In the genomic region with DNA sequence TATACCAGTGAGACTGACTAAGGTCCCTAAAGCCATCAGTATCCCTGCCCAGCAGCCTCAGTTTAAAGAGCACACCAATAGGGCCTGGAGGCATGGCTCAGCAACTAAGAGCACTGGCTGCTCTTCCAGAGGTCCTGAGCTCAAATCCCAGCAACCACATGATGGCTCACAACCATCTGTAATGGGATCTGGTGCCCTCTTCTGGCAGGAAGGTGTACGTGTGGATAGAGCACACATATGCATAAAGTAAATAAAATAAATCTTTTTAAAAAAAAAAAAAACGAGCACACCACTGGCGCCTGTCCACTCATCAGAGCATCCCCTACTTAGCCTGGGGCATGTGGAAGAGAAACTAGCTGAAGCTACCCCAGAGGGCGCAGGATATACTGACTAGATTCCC, we compare ENCODE assay signal across 22 mouse cellular contexts. TPM values are rescaled to one million over a fixed set of nuclear protein-coding genes. Genes with fewer than 3 reads are reported as not detected.
DNase-seq lines count a peak whose midpoint lies in the region; ATAC-seq and TF ChIP-seq lines count a peak whose summit lies in the region.
"Had no signal": no experiment of that assay in that cellular context is flagged by ENCODE, and none has a peak within 500 bp of the region (broad histone marks: within the 10 kb centered on the region; RNA-seq: fewer than 3 reads in every experiment).

No protein-coding gene starts in this region.

- TF ChIP-seq RAD21 in MEL (IDR thresholded peaks at IDR 0.05; ENCODE audit: low read depth, low read length) = peak; percentile 39

- no peaks in the 10 kb centered on the region for H3K79me2 ChIP-seq in MEL (ENCODE audit: control insufficient read depth, insufficient read depth, low read length, poor library complexity)

- 67% methylated on average over 4 of the region's 4 CpGs for WGBS in hindbrain, postnatal 0 days
- WGBS in hindbrain, embryonic 10.5 days = 73% methylated on average over 4 of the region's 4 CpGs
- 57% methylated on average over 4 of the region's 4 CpGs for WGBS in lung, embryonic 14.5 days
- 86% methylated on average over 4 of the region's 4 CpGs for WGBS in small intestine, adult 2 months
- WGBS in forebrain, embryonic 15.5 days = 76% methylated on average over 4 of the region's 4 CpGs

- DNase-seq in hindbrain, postnatal 0 days (ENCODE audit: low spot score) = no peak
- no peak for DNase-seq in hindbrain, embryonic 10.5 days (ENCODE audit: low spot score)
- DNase-seq in lung, embryonic 14.5 days = no peak
- no peak for DNase-seq in lung, postnatal 10 days
- DNase-seq in MEL (ENCODE audit: low read depth, low spot score) = peak; percentile 56
- DNase-seq: adrenal gland, adult 2 months; cerebellum, adult 8-10 months; gastrocnemius, postnatal 14 days; heart, postnatal 36 days; kidney, postnatal 14 days; thymus, adult 18-20 months had no signal

- peak; percentile 26; the same call in 1 of the 2 replicates for TF ChIP-seq CTCF in hindbrain, postnatal 0 days (IDR thresholded peaks at IDR 0.05; ENCODE audit: low read depth)
- TF ChIP-seq CTCF in lung, embryonic 14.5 days (IDR thresholded peaks at IDR 0.05; ENCODE audit: low read depth) = peak; percentile 35
- peak in 2 of 3 experiments; percentile 53 to 57; a peak in 3 of 6 replicates for TF ChIP-seq CTCF in MEL (IDR thresholded peaks at IDR 0.05 in 2 of 3, conservative IDR thresholded peaks at IDR 0.05 in 1 of 3; ENCODE audit: control insufficient read depth in 1 of 3, insufficient read depth in 1 of 3, low read depth in 2 of 3, low read length in 3 of 3, poor library complexity in 1 of 3, severe bottlenecking in 1 of 3)
- 0 out of 2 replicates have a peak, but pooled peaks have one; percentile 19 for TF ChIP-seq CTCF in small intestine, adult 2 months (IDR thresholded peaks at IDR 0.05; ENCODE audit: extremely low read depth, insufficient read length, insufficient replicate concordance, low read depth, low read length)

- no peak for ATAC-seq in hindbrain, postnatal 0 days
- no peak for ATAC-seq in lung, embryonic 14.5 days (ENCODE audit: insufficient read depth)
- no peak for ATAC-seq in megakaryocyte, adult 5-6 weeks (ENCODE audit: poor library complexity, severe bottlenecking)
- ATAC-seq in forebrain, embryonic 15.5 days (replicated peaks) = no peak
- ATAC-seq: forebrain, embryonic 16.5 days; inflammation-experienced regulatory T-cells, adult 6 months; midbrain, embryonic 13.5 days had no signal

- H3K4me3 ChIP-seq in hindbrain, postnatal 0 days (ENCODE audit: low read length) = no peak overlapping the region
- no peak overlapping the region for H3K4me3 ChIP-seq in hindbrain, embryonic 10.5 days
- H3K4me3 ChIP-seq in lung, embryonic 14.5 days (ENCODE audit: low read depth, low read length) = no peak overlapping the region
- no peak overlapping the region for H3K4me3 ChIP-seq in MEL (ENCODE audit: control insufficient read depth in 1 of 2, insufficient read depth in 1 of 2, low read depth in 2 of 2, low read length in 2 of 2)
- H3K4me3 ChIP-seq in small intestine, adult 2 months (ENCODE audit: low read depth, low read length) = no peak overlapping the region
- no peak overlapping the region for H3K4me3 ChIP-seq in forebrain, embryonic 15.5 days
- H3K4me3 ChIP-seq: heart, embryonic 12.5 days; liver, embryonic 15.5 days; midbrain, embryonic 13.5 days had no signal

- no peak overlapping the region for H3K27ac ChIP-seq in hindbrain, postnatal 0 days
- H3K27ac ChIP-seq in hindbrain, embryonic 10.5 days = no peak overlapping the region
- no peak overlapping the region for H3K27ac ChIP-seq in lung, embryonic 14.5 days (ENCODE audit: low read depth)
- no peak overlapping the region for H3K27ac ChIP-seq in MEL (ENCODE audit: control insufficient read depth, low read depth, low read length)
- no peak overlapping the region for H3K27ac ChIP-seq in small intestine, adult 2 months (ENCODE audit: insufficient read depth, low read depth, low read length)
- H3K27ac ChIP-seq in forebrain, embryonic 15.5 days (replicated peaks) = no peak overlapping the region
- H3K27ac ChIP-seq: liver, embryonic 15.5 days; macrophage; midbrain, embryonic 13.5 days had no signal

- no peaks in the 10 kb centered on the region for H3K27me3 ChIP-seq in hindbrain, postnatal 0 days (ENCODE audit: insufficient read depth, low read length)
- H3K27me3 ChIP-seq in hindbrain, embryonic 10.5 days (ENCODE audit: insufficient read depth, poor library complexity, severe bottlenecking) = peaks cover 10% of the 10 kb centered on the region
- H3K27me3 ChIP-seq in lung, embryonic 14.5 days (ENCODE audit: insufficient read depth, low read length) = no peaks in the 10 kb centered on the region
- H3K27me3 ChIP-seq in MEL (ENCODE audit: control insufficient read depth in 1 of 2, insufficient read depth in 2 of 2, low read length in 2 of 2) = no peaks in the 10 kb centered on the region
- no peaks in the 10 kb centered on the region for H3K27me3 ChIP-seq in small intestine, adult 2 months (ENCODE audit: control insufficient read depth, insufficient read depth, low read length)
- H3K27me3 ChIP-seq in forebrain, embryonic 15.5 days = no peaks in the 10 kb centered on the region
- H3K27me3 ChIP-seq: heart, embryonic 12.5 days; liver, embryonic 15.5 days; midbrain, embryonic 13.5 days had no signal

- H3K4me2 ChIP-seq in hindbrain, postnatal 0 days (ENCODE audit: low read depth, low read length) = no peak overlapping the region
- H3K4me2 ChIP-seq in lung, embryonic 14.5 days = no peak overlapping the region
- H3K4me2 ChIP-seq in forebrain, embryonic 15.5 days (replicated peaks) = no peak overlapping the region
- H3K4me2 ChIP-seq: heart, embryonic 12.5 days; liver, embryonic 15.5 days; midbrain, embryonic 13.5 days had no signal

- H3K36me3 ChIP-seq in hindbrain, postnatal 0 days (ENCODE audit: insufficient read depth, low read length) = no peaks in the 10 kb centered on the region
- H3K36me3 ChIP-seq in hindbrain, embryonic 10.5 days = no peaks in the 10 kb centered on the region
- no peaks in the 10 kb centered on the region for H3K36me3 ChIP-seq in lung, embryonic 14.5 days (ENCODE audit: insufficient read depth)
- H3K36me3 ChIP-seq in MEL (ENCODE audit: control insufficient read depth in 1 of 2, insufficient read depth in 2 of 2, low read length in 2 of 2) = peaks cover 0 to 4% of the 10 kb centered on the region in 2 experiments; a peak in 2 of 4 replicates
- H3K36me3 ChIP-seq in small intestine, adult 2 months (ENCODE audit: control insufficient read depth, insufficient read depth, low read length) = peaks cover 45% of the 10 kb centered on the region
- no peaks in the 10 kb centered on the region for H3K36me3 ChIP-seq in forebrain, embryonic 15.5 days
- H3K36me3 ChIP-seq: heart, embryonic 12.5 days; liver, embryonic 15.5 days; midbrain, embryonic 13.5 days had no signal

- no peaks in the 10 kb centered on the region for H3K9me3 ChIP-seq in hindbrain, postnatal 0 days (ENCODE audit: low read length)
- H3K9me3 ChIP-seq in hindbrain, embryonic 10.5 days = no peaks in the 10 kb centered on the region
- no peaks in the 10 kb centered on the region for H3K9me3 ChIP-seq in lung, embryonic 14.5 days (ENCODE audit: low read depth, low read length)
- no peaks in the 10 kb centered on the region for H3K9me3 ChIP-seq in MEL (replicated peaks; ENCODE audit: insufficient read depth, low read length)
- no peaks in the 10 kb centered on the region for H3K9me3 ChIP-seq in forebrain, embryonic 15.5 days
- H3K9me3 ChIP-seq: liver, embryonic 15.5 days; midbrain, embryonic 13.5 days had no signal

- no peak for TF ChIP-seq POLR2A in MEL (IDR thresholded peaks at IDR 0.05; ENCODE audit: control insufficient read depth in 1 of 2, insufficient read depth in 1 of 2, low read depth in 1 of 2, low read length in 2 of 2, poor library complexity in 1 of 2)
- no peak for TF ChIP-seq POLR2A in small intestine, adult 2 months (IDR thresholded peaks at IDR 0.05; ENCODE audit: low read depth, low read length)

- peaks cover 14% of the 10 kb centered on the region for H3K4me1 ChIP-seq in hindbrain, postnatal 0 days (ENCODE audit: insufficient read depth, low read length)
- H3K4me1 ChIP-seq in hindbrain, embryonic 10.5 days (replicated peaks) = peaks cover 33% of the 10 kb centered on the region
- H3K4me1 ChIP-seq in lung, embryonic 14.5 days (ENCODE audit: insufficient read depth) = no peaks in the 10 kb centered on the region
- peaks cover 0 to 5% of the 10 kb centered on the region in 2 experiments; a peak in 1 of 4 replicates for H3K4me1 ChIP-seq in MEL (ENCODE audit: control insufficient read depth in 1 of 2, insufficient read depth in 2 of 2, low read length in 2 of 2)
- no peaks in the 10 kb centered on the region; the same call in 1 of the 2 replicates for H3K4me1 ChIP-seq in small intestine, adult 2 months (ENCODE audit: control insufficient read depth, insufficient read depth, insufficient read length, low read length)
- H3K4me1 ChIP-seq in forebrain, embryonic 15.5 days = peaks cover 10% of the 10 kb centered on the region

- TF ChIP-seq EP300 in MEL (IDR thresholded peaks at IDR 0.05; ENCODE audit: low read depth in 1 of 2, low read length in 2 of 2) = no peak

- H3K9ac ChIP-seq in hindbrain, postnatal 0 days (replicated peaks; ENCODE audit: low read length) = no peak overlapping the region
- H3K9ac ChIP-seq in lung, embryonic 14.5 days = no peak overlapping the region
- H3K9ac ChIP-seq in MEL (ENCODE audit: control insufficient read depth, low read depth, low read length, poor library complexity, severe bottlenecking) = no peak overlapping the region
- H3K9ac ChIP-seq in forebrain, embryonic 15.5 days (replicated peaks) = no peak overlapping the region
- H3K9ac ChIP-seq: heart, embryonic 12.5 days; liver, embryonic 15.5 days; midbrain, embryonic 13.5 days had no signal

RNA-seq across cellular contexts. Expression of gene 4930539E08Rik, which starts 13.6 kb away (rescaled TPM):
- total RNA-seq in hindbrain, postnatal 0 days (2014; rRNA removed) = 5.6 and 13.0 TPM in 2 replicates
- 1.6 and 2.1 TPM in 2 replicates for polyA plus RNA-seq in hindbrain, postnatal 0 days (2015; fragmentation: Nextera tagmentation; extraction: Ambion mirVana)
- 0.07 and 0.31 TPM in 2 replicates for polyA plus RNA-seq in hindbrain, embryonic 10.5 days (2016; fragmentation: Nextera tagmentation; extraction: Ambion mirVana)
- polyA plus RNA-seq in lung, embryonic 14.5 days (2014; fragmentation: Nextera tagmentation; extraction: Ambion mirVana) = 0.37 TPM in 1 of 2 replicates, not detected in the other
- total RNA-seq in MEL (2012; rRNA removed) = 0.04 TPM in 1 of 2 replicates, not detected in the other
- polyA plus RNA-seq in MEL (2012; ENCODE audit: insufficient read depth in 1 of 2, insufficient read length in 2 of 2, low read depth in 1 of 2, low replicate concordance in 2 of 2, missing spikeins in 1 of 2) = under 1 TPM in 1 of 2 experiments, not detected in 1; 0.01 TPM
- 26.9 and 94.4 TPM in 2 replicates for polyA plus RNA-seq in small intestine, adult 2 months (2012; rRNA removed)
- 0.18 TPM in 1 of 2 replicates, not detected in the other for total RNA-seq in megakaryocyte, adult 5-6 weeks (2015)
- 0.08 and 0.40 TPM in 2 replicates for total RNA-seq in megakaryocyte, adult 5-6 weeks (2017)
- 0.51 and 0.67 TPM in 2 replicates for polyA plus RNA-seq in forebrain, embryonic 15.5 days (2015; fragmentation: Nextera tagmentation; extraction: Ambion mirVana)
- total RNA-seq: adrenal gland, adult 2 months; heart, postnatal 36 days had no signal

RNA-seq across cellular contexts. Expression of gene Pxt1, which starts 42.1 kb away (rescaled TPM):
- not detected in 2 replicates for total RNA-seq in hindbrain, postnatal 0 days (2014; rRNA removed)
- not detected in 2 replicates for polyA plus RNA-seq in hindbrain, postnatal 0 days (2015; fragmentation: Nextera tagmentation; extraction: Ambion mirVana)
- polyA plus RNA-seq in hindbrain, embryonic 10.5 days (2016; fragmentation: Nextera tagmentation; extraction: Ambion mirVana) = 0.16 and 0.26 TPM in 2 replicates
- 0.19 and 0.82 TPM in 2 replicates for polyA plus RNA-seq in lung, embryonic 14.5 days (2014; fragmentation: Nextera tagmentation; extraction: Ambion mirVana)
- not detected in 2 replicates for total RNA-seq in MEL (2012; rRNA removed)
- polyA plus RNA-seq in MEL (2012; ENCODE audit: insufficient read depth in 1 of 2, insufficient read length in 2 of 2, low read depth in 1 of 2, low replicate concordance in 2 of 2, missing spikeins in 1 of 2) = not detected
- 0.22 TPM in 1 of 2 replicates, not detected in the other for polyA plus RNA-seq in small intestine, adult 2 months (2012; rRNA removed)
- 0.74 and 1.2 TPM in 2 replicates for total RNA-seq in megakaryocyte, adult 5-6 weeks (2015)
- total RNA-seq in megakaryocyte, adult 5-6 weeks (2017) = 0.44 and 0.49 TPM in 2 replicates
- polyA plus RNA-seq in forebrain, embryonic 15.5 days (2015; fragmentation: Nextera tagmentation; extraction: Ambion mirVana) = not detected in 2 replicates
- total RNA-seq: adrenal gland, adult 2 months; gastrocnemius, postnatal 14 days; layer of hippocampus, postnatal 10 days; left cerebral cortex, postnatal 25 days had no signal
- polyA plus RNA-seq: forebrain, embryonic 16.5 days; heart, embryonic 12.5 days; inflammation-experienced regulatory T-cells, adult 6 months; macrophage; midbrain, embryonic 13.5 days had no signal

RNA-seq across cellular contexts. Expression of gene Pnpla1, which starts 43.3 kb away (rescaled TPM):
- total RNA-seq in hindbrain, postnatal 0 days (2014; rRNA removed) = 0.10 and 0.22 TPM in 2 replicates
- 0.08 and 0.09 TPM in 2 replicates for polyA plus RNA-seq in hindbrain, postnatal 0 days (2015; fragmentation: Nextera tagmentation; extraction: Ambion mirVana)
- not detected in 2 replicates for polyA plus RNA-seq in hindbrain, embryonic 10.5 days (2016; fragmentation: Nextera tagmentation; extraction: Ambion mirVana)
- polyA plus RNA-seq in lung, embryonic 14.5 days (2014; fragmentation: Nextera tagmentation; extraction: Ambion mirVana) = 0.05 TPM in 1 of 2 replicates, not detected in the other
- total RNA-seq in MEL (2012; rRNA removed) = 0.08 TPM in 1 of 2 replicates, not detected in the other
- under 1 TPM in 1 of 2 experiments, not detected in 1; 0.38 TPM for polyA plus RNA-seq in MEL (2012; ENCODE audit: insufficient read depth in 1 of 2, insufficient read length in 2 of 2, low read depth in 1 of 2, low replicate concordance in 2 of 2, missing spikeins in 1 of 2)
- 0.46 and 0.77 TPM in 2 replicates for polyA plus RNA-seq in small intestine, adult 2 months (2012; rRNA removed)
- 0.11 and 0.58 TPM in 2 replicates for total RNA-seq in megakaryocyte, adult 5-6 weeks (2015)
- total RNA-seq in megakaryocyte, adult 5-6 weeks (2017) = 0.57 and 0.92 TPM in 2 replicates
- not detected in 2 replicates for polyA plus RNA-seq in forebrain, embryonic 15.5 days (2015; fragmentation: Nextera tagmentation; extraction: Ambion mirVana)
- total RNA-seq: heart, postnatal 36 days had no signal
- polyA plus RNA-seq: forebrain, embryonic 16.5 days; inflammation-experienced regulatory T-cells, adult 6 months; macrophage; midbrain, embryonic 13.5 days had no signal

RNA-seq across cellular contexts. Expression of gene Kctd20, which starts 50.2 kb away (rescaled TPM):
- 51.5 and 59.9 TPM in 2 replicates for total RNA-seq in hindbrain, postnatal 0 days (2014; rRNA removed)
- polyA plus RNA-seq in hindbrain, postnatal 0 days (2015; fragmentation: Nextera tagmentation; extraction: Ambion mirVana) = 62.9 and 64.1 TPM in 2 replicates
- polyA plus RNA-seq in hindbrain, embryonic 10.5 days (2016; fragmentation: Nextera tagmentation; extraction: Ambion mirVana) = 103 and 111 TPM in 2 replicates
- polyA plus RNA-seq in lung, embryonic 14.5 days (2014; fragmentation: Nextera tagmentation; extraction: Ambion mirVana) = 89.4 and 91.5 TPM in 2 replicates
- total RNA-seq in MEL (2012; rRNA removed) = 39.1 and 41.8 TPM in 2 replicates
- 10 to 100 TPM in 1 of 2 experiments, not detected in 1; 65.4 TPM for polyA plus RNA-seq in MEL (2012; ENCODE audit: insufficient read depth in 1 of 2, insufficient read length in 2 of 2, low read depth in 1 of 2, low replicate concordance in 2 of 2, missing spikeins in 1 of 2)
- 12.7 and 36.3 TPM in 2 replicates for polyA plus RNA-seq in small intestine, adult 2 months (2012; rRNA removed)
- 130 and 131 TPM in 2 replicates for total RNA-seq in megakaryocyte, adult 5-6 weeks (2015)
- 203 and 222 TPM in 2 replicates for total RNA-seq in megakaryocyte, adult 5-6 weeks (2017)
- 118 TPM in 2 replicates for polyA plus RNA-seq in forebrain, embryonic 15.5 days (2015; fragmentation: Nextera tagmentation; extraction: Ambion mirVana)
